Mouse (Mus musculus) intestine, embryonic 15.5 days (tissue): ENCODE results near the gene Upf1. TPM values are rescaled to one million over a fixed set of nuclear protein-coding genes. Genes with fewer than 3 reads are reported as not detected.

ENCODE experiments used
- ATAC-seq: fragments of 200-750 bp; cut with Nextera tagmentation; 2 replicates; pipeline ENCODE4 v1.8.0; 2017; ENCODE audit warnings: moderate TSS enrichment, moderate library complexity
- H3K27ac ChIP-seq: fragments of 300-500 bp; sonication (generic); 2 replicates; pipeline ENCODE4 v1.5.1; 2015; ENCODE audit warnings: mild to moderate bottlenecking, inconsistent platforms
- H3K27me3 ChIP-seq: fragments of 300-500 bp; sonication (generic); replicated peaks from 2 replicates; pipeline ENCODE4 v1.6.1; 2015; ENCODE audit warnings: inconsistent platforms
- H3K36me3 ChIP-seq: fragments of 300-500 bp; sonication (generic); 2 replicates; pipeline ENCODE4 v1.6.1; 2015; ENCODE audit warnings: inconsistent platforms
- H3K4me1 ChIP-seq: fragments of 300-500 bp; sonication (generic); replicated peaks from 2 replicates; pipeline ENCODE4 v1.6.1; 2015; ENCODE audit warnings: inconsistent platforms
- H3K4me2 ChIP-seq: fragments of 300-500 bp; sonication (generic); replicated peaks from 2 replicates; pipeline ENCODE4 v1.6.1; 2015; ENCODE audit warnings: mild to moderate bottlenecking, inconsistent platforms
- H3K4me3 ChIP-seq: fragments of 300-500 bp; sonication (generic); replicated peaks from 2 replicates; pipeline ENCODE4 v1.5.1; 2015; ENCODE audit warnings: inconsistent platforms
- H3K9ac ChIP-seq: fragments of 300-500 bp; sonication (generic); 2 replicates; pipeline ENCODE4 v1.6.1; 2015; ENCODE audit warnings: inconsistent platforms
- H3K9me3 ChIP-seq: fragments of 300-500 bp; sonication (generic); 2 replicates; pipeline ENCODE4 v1.6.1; 2016; ENCODE audit warnings: inconsistent platforms
- WGBS: fragments of 180-500 bp; shearing (Covaris S2); methylation state at CpG from one replicate; pipeline ENCODE4 v1.1.7; 2015; 5-methylcytosine and 5-hydroxymethylcytosine counted together
- polyA plus RNA-seq: library from polyadenylated mRNA; unstranded; fragments of >200 nt; fragmentation: Nextera tagmentation; extraction: Ambion mirVana; gene quantifications from 2 replicates; pipeline ENCODE4 v1.2.1, GENCODE M21; 2015

The Upf1 gene
- polyA plus RNA-seq, 1 experiment from 2014 or later = 15.7 TPM

- peak; percentile 84 for ATAC-seq
- peaks cover 59% of the 10 kb centered on the region for H3K36me3 ChIP-seq
- H3K27ac ChIP-seq = no peak overlapping the region
- H3K4me2 ChIP-seq = no peak overlapping the region
- peaks cover 3% of the 10 kb centered on the region; the same call in 1 of the 2 replicates for H3K27me3 ChIP-seq
- WGBS = 30% methylated on average over 41 of the region's 41 CpGs
- peaks cover 14% of the 10 kb centered on the region for H3K4me1 ChIP-seq
- H3K4me3 ChIP-seq = no peak overlapping the region
- H3K9me3 ChIP-seq = no peaks in the 10 kb centered on the region
- no peak overlapping the region for H3K9ac ChIP-seq
Measured at GRCm38 (mm10) chr8:70332070-70332877, 20.8 kb downstream of the Upf1 start.

DNA sequence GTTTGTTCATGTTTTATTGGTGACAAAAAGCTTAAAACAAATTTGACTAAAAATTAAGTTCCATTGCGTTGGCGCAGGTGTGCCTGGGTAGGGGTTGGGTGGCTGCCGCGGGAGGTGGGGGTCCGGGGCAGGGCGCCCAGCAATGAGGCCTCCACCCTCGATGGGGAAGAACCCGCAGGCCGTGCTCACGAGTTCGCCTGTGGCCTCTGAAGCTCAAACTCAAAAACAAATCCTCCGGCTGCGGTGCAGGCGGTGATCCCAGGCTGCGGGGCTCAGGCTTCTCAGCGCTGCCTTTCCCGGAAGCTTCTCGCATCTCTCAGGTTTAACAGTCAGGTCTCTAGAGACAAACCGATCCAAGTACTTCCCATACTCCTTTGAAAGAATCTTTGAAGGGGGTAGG lies 21.6 kb downstream of the Upf1 start:
- H3K36me3 ChIP-seq = peaks cover 51% of the 10 kb centered on the region
- H3K27ac ChIP-seq = no peak overlapping the region

DNA sequence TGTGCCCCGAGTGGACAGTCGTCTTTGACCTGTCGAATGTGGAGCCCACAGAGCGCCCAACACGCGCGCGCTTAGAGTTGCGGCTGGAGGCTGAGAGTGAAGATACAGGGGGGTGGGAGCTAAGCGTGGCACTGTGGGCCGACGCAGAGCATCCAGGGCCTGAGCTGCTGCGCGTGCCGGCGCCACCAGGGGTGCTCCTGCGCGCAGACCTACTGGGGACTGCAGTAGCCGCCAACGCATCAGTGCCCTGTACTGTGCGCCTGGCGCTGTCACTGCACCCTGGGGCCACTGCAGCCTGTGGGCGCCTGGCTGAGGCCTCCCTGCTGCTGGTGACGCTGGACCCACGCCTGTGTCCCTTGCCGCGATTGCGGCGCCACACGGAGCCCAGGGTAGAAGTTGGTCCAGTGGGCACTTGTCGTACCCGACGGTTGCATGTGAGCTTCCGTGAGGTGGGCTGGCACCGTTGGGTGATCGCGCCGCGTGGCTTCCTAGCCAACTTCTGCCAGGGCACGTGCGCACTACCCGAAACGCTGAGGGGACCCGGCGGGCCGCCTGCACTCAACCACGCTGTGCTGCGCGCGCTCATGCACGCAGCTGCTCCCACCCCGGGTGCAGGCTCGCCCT lies 22.2 kb downstream of the Upf1 start:
- peaks cover 3% of the 10 kb centered on the region; the same call in 1 of the 2 replicates for H3K27me3 ChIP-seq
- 0 out of 2 replicates have a peak overlapping the region, but pooled peaks have one; percentile 9 for H3K4me3 ChIP-seq
- peak overlapping the region; percentile 39 for H3K4me2 ChIP-seq
- H3K36me3 ChIP-seq = peaks cover 45% of the 10 kb centered on the region
- WGBS = 47% methylated on average over 53 of the region's 53 CpGs
- peaks cover 14% of the 10 kb centered on the region for H3K4me1 ChIP-seq
- H3K27ac ChIP-seq = no peak overlapping the region
- no peak overlapping the region for H3K9ac ChIP-seq
- no peaks in the 10 kb centered on the region for H3K9me3 ChIP-seq
- peak; percentile 69 for ATAC-seq

More for the DNA sequence above, 21.6 kb downstream of the Upf1 start:
- Histone ChIP-seq H3K4me3 (no peak overlapping the region), H3K27me3 (peaks cover 3% of the 10 kb centered on the region; the same call in 1 of the 2 replicates), H3K9ac (no peak overlapping the region), H3K9me3 (no peaks in the 10 kb centered on the region), H3K4me1 (peaks cover 14% of the 10 kb centered on the region), H3K4me2 (no peak overlapping the region)
- 79% methylated on average over 19 of the region's 19 CpGs for WGBS
- ATAC-seq = no peak

DNA sequence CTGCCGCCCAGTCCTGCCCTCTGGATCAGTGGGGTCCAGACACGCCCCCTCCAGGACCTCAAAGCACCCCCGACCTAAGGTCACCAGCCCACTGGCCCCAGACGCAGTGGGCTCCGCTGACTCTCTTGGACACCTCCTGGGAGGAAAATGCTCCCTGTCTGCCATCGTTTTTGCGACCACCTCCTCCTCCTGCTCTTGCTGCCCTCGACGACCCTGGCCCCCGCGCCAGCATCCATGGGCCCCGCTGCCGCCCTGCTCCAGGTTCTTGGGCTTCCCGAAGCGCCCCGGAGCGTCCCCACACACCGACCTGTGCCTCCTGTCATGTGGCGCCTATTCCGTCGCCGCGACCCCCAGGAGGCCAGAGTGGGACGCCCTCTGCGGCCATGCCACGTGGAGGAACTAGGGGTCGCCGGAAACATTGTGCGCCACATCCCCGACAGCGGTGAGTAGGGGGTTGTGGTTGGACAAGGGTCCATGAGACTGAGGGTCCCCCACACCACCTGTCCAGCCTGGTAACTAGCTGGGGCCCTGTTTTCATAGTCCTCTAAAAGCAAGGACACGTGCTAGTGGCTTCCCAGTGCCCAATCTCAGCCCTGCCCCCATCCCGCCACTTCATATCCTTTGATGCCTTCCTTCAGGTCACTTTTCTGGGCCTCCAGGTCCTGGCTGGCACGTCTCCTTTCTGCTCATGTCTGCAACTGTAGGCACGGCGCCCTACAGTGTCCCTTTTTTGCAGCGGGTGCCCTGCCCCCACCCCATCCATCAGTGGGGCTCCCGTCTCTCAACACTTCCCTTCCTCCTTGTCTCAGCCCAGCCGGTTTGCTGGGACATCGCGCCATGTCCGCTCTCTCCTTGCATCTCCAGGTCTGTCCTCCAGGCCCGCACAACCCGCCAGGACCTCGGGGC lies 23.0 kb downstream of the Upf1 start:
- Histone ChIP-seq H3K4me1 (peaks cover 14% of the 10 kb centered on the region), H3K27me3 (peaks cover 3% of the 10 kb centered on the region; the same call in 1 of the 2 replicates), H3K36me3 (peaks cover 37% of the 10 kb centered on the region), H3K9ac (no peak overlapping the region), H3K27ac (no peak overlapping the region), H3K9me3 (no peaks in the 10 kb centered on the region), H3K4me3 (0 out of 2 replicates have a peak overlapping the region, but pooled peaks have one; percentile 10), H3K4me2 (peak overlapping the region; percentile 39)
- peak; percentile 12 for ATAC-seq
- WGBS = 20% methylated on average over 45 of the region's 45 CpGs

GRCm38 (mm10) chr8:70329124-70329834 lies 23.8 kb downstream of the Upf1 start, which contains the start of gene Gdf1:
Gdf1 (plus strand) TSS chr8:70329817.
- peak; percentile 17; the same call in 1 of the 2 replicates for ATAC-seq
- no peak within 1 kb of the TSS for H3K9ac ChIP-seq
- peak within 1 kb of the TSS; percentile 39 for H3K4me2 ChIP-seq
- H3K4me3 ChIP-seq = 0 out of 2 replicates have a peak within 1 kb of the TSS, but pooled peaks have one; percentile 10
- 32% methylated on average over 14 of the region's 14 CpGs for WGBS
- H3K4me1 ChIP-seq = peaks cover 14% of the 10 kb centered on the region
- H3K27me3 ChIP-seq = peaks cover 3% of the 10 kb centered on the region; the same call in 1 of the 2 replicates
- no peaks in the 10 kb centered on the region for H3K9me3 ChIP-seq
- peaks cover 29% of the 10 kb centered on the region for H3K36me3 ChIP-seq
- H3K27ac ChIP-seq = no peak within 1 kb of the TSS

DNA sequence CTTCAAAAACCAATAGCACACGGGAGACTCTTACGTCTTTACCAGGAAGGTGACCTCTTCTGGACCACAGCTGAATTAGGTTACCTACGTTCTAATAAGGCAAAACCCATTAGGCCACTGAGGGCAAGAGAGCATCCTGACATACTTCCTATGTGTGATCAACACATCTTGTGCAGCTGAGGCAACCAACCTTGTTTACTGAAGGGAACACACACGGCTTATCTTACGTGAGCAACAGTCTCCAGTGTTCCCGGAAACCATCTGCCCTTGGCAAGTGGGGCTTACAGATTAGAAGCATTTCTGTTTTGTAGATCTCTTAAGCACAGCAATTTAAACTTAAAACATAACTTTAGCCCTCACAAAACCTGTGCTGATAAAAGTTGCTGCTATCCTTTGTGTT lies 25.6 kb downstream of the Upf1 start:
- peaks cover 14% of the 10 kb centered on the region for H3K4me1 ChIP-seq
- H3K9me3 ChIP-seq = no peaks in the 10 kb centered on the region
- 85% methylated on average over 6 of the region's 6 CpGs for WGBS
- no peak overlapping the region for H3K27ac ChIP-seq
- no peak for ATAC-seq
- no peak overlapping the region for H3K4me2 ChIP-seq
- peaks cover 3% of the 10 kb centered on the region; the same call in 1 of the 2 replicates for H3K27me3 ChIP-seq
- no peak overlapping the region for H3K9ac ChIP-seq
- H3K36me3 ChIP-seq = peaks cover 11% of the 10 kb centered on the region
- H3K4me3 ChIP-seq = no peak overlapping the region

DNA sequence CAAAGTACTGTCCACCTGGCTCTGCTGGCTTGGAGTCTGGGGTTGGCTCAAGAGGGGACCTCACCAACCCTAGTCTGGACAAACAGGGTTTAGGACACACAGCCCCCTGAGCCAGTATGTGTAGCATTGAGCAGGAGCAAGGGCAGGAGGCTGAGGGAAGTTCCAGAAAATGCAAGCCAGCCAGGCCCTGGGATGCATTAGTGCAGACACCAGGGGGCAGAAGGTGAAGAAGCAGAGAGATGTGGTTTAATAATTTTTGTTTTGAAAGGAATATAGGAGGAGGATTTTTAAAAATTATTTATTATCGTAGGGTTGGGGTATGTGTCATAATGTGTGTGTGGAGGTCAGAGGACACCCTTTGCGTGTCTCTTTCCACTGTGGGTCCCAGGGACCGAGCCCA lies 29.4 kb downstream of the Upf1 start:
- Histone ChIP-seq H3K4me2 (no peak overlapping the region), H3K27me3 (no peaks in the 10 kb centered on the region), H3K9ac (no peak overlapping the region), H3K36me3 (no peaks in the 10 kb centered on the region), H3K9me3 (no peaks in the 10 kb centered on the region), H3K27ac (no peak overlapping the region), H3K4me1 (no peaks in the 10 kb centered on the region), H3K4me3 (no peak overlapping the region)
- 91% methylated on average over 3 of the region's 3 CpGs for WGBS
- no peak for ATAC-seq

GRCm38 (mm10) chr8:70317872-70318271 lies 35.2 kb downstream of the Upf1 start:
- no peak for ATAC-seq
- Histone ChIP-seq H3K4me1 (peaks cover 25% of the 10 kb centered on the region), H3K27ac (no peak overlapping the region), H3K27me3 (no peaks in the 10 kb centered on the region), H3K4me2 (no peak overlapping the region), H3K9me3 (no peaks in the 10 kb centered on the region), H3K36me3 (peaks cover 7% of the 10 kb centered on the region), H3K4me3 (no peak overlapping the region), H3K9ac (no peak overlapping the region)
- 84% methylated on average over 5 of the region's 5 CpGs for WGBS

DNA sequence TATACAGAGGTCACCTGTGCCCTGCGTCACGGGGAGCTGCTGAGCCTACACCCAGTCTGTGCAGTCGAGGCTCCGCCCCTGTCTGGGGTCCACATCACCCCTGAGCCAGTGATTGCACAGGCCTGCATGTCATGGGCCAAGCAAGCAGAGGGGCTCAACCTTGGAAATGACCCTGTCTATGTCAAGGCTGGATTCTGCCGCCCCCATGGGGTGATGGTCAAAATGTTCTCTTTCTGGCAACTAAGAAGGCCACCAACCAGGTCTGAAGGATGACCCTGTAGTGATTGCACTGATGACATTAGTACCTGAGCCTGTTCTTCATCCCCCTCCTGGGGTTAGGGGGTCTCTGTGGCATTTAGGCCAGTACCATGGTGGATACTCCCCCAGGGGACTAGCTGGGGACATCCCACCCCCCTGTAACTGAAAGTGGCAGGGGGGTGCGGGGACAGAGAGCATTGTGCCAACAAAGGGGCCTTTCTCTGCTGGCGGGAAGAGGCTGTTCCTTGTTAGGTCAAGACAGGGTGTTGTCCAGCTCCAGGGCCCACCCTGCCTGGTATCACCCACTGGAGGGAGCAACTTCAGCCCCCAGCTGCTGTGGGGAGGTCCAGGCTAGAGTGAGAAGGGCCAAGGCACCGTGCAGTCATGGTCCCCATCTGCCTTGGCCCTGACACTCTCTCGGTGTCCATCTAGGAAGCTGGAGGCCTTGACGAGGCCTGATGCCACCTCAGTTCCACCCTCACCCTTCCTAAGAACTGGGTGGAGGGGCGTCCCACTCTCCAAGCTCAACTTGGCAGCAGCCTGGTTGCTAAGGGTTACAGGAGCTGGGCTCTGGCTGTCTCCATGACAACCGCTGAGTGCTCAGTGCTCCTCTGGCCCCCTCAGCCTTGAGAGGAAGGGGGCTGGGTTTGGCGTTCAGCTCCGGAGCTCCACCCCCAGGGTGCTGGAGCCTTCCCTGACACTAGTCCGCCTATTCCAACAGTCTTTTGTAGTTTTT lies 36.3 kb downstream of the Upf1 start:
- Histone ChIP-seq H3K9ac (no peak overlapping the region), H3K4me2 (peak overlapping the region; percentile 93), H3K4me1 (peaks cover 25% of the 10 kb centered on the region), H3K9me3 (no peaks in the 10 kb centered on the region), H3K27ac (0 out of 2 replicates have a peak overlapping the region, but pooled peaks have one; percentile 14), H3K4me3 (peak overlapping the region; percentile 58), H3K36me3 (peaks cover 12% of the 10 kb centered on the region), H3K27me3 (no peaks in the 10 kb centered on the region)
- WGBS = 13% methylated on average over 15 of the region's 15 CpGs
- peak; percentile 76 for ATAC-seq

GRCm38 (mm10) chr8:70315624-70316510 lies 37.2 kb downstream of the Upf1 start, which contains the start of gene Cers1:
Cers1 (plus strand) TSS chr8:70315775.
- Histone ChIP-seq H3K4me1 (peaks cover 25% of the 10 kb centered on the region), H3K27me3 (no peaks in the 10 kb centered on the region), H3K9me3 (no peaks in the 10 kb centered on the region), H3K4me2 (peak within 1 kb of the TSS; percentile 93), H3K9ac (peak within 1 kb of the TSS; percentile 50), H3K36me3 (peaks cover 20% of the 10 kb centered on the region), H3K4me3 (peak within 1 kb of the TSS; percentile 58), H3K27ac (peak within 1 kb of the TSS; percentile 74)
- peak; percentile 68 for ATAC-seq
- 2% methylated on average over 66 of the region's 66 CpGs for WGBS
